Comparison of ENCODE assay signal across 9 mouse cellular contexts in genomic region chr3:96559911-96560850, GRCm38 (mm10). TPM values are rescaled to one million over a fixed set of nuclear protein-coding genes. Genes with fewer than 3 reads are reported as not detected.
DNase-seq lines count a peak whose midpoint lies in the region; ATAC-seq and TF ChIP-seq lines count a peak whose summit lies in the region.
"Had no signal": no experiment of that assay in that cellular context is flagged by ENCODE, and none has a peak within 500 bp of the region (broad histone marks: within the 10 kb centered on the region; RNA-seq: fewer than 3 reads in every experiment).

No protein-coding gene starts in this region.

- ATAC-seq in lung, embryonic 14.5 days (ENCODE audit: insufficient read depth) = no peak
- no peak for ATAC-seq in forebrain, embryonic 15.5 days (replicated peaks)
- ATAC-seq in kidney, embryonic 14.5 days (ENCODE audit: low FRiP score, low TSS enrichment) = no peak
- no peak for ATAC-seq in midbrain, postnatal 0 days (ENCODE audit: low FRiP score)

- H3K27ac ChIP-seq in lung, embryonic 14.5 days (ENCODE audit: low read depth) = peak overlapping the region; percentile 58; the same call in 1 of the 2 replicates
- H3K27ac ChIP-seq in forebrain, embryonic 15.5 days (replicated peaks) = no peak overlapping the region
- H3K27ac ChIP-seq in kidney, embryonic 14.5 days (ENCODE audit: low read depth, low read length) = peak overlapping the region; percentile 26; the same call in 1 of the 2 replicates
- no peak overlapping the region for H3K27ac ChIP-seq in midbrain, postnatal 0 days (ENCODE audit: low read depth, low read length)

- peak overlapping the region; percentile 93 for H3K4me2 ChIP-seq in lung, embryonic 14.5 days
- peak overlapping the region; percentile 75 for H3K4me2 ChIP-seq in forebrain, embryonic 15.5 days (replicated peaks)
- peak overlapping the region; percentile 81 for H3K4me2 ChIP-seq in kidney, embryonic 14.5 days (replicated peaks; ENCODE audit: low read depth, low read length)
- H3K4me2 ChIP-seq in midbrain, postnatal 0 days (ENCODE audit: low read depth, low read length, poor library complexity, severe bottlenecking) = peak overlapping the region; percentile 83

- peaks cover 25% of the 10 kb centered on the region for H3K36me3 ChIP-seq in lung, embryonic 14.5 days (ENCODE audit: insufficient read depth)
- peaks cover 18% of the 10 kb centered on the region for H3K36me3 ChIP-seq in forebrain, embryonic 15.5 days
- H3K36me3 ChIP-seq in kidney, embryonic 14.5 days (ENCODE audit: control insufficient read depth, insufficient read depth, low read length) = peaks cover 24% of the 10 kb centered on the region
- H3K36me3 ChIP-seq in midbrain, postnatal 0 days (ENCODE audit: insufficient read depth, low read length) = peaks cover 17% of the 10 kb centered on the region

- peak overlapping the region; percentile 95 for H3K9ac ChIP-seq in lung, embryonic 14.5 days
- H3K9ac ChIP-seq in forebrain, embryonic 15.5 days (replicated peaks) = no peak overlapping the region; the same call in 1 of the 2 replicates
- peak overlapping the region; percentile 86 for H3K9ac ChIP-seq in kidney, embryonic 14.5 days (ENCODE audit: low read depth, low read length)
- H3K9ac ChIP-seq in midbrain, postnatal 0 days (replicated peaks; ENCODE audit: low read length, poor library complexity, severe bottlenecking) = no peak overlapping the region

- no peaks in the 10 kb centered on the region for H3K9me3 ChIP-seq in lung, embryonic 14.5 days (ENCODE audit: low read depth, low read length)
- H3K9me3 ChIP-seq in forebrain, embryonic 15.5 days = no peaks in the 10 kb centered on the region
- H3K9me3 ChIP-seq in kidney, embryonic 14.5 days (ENCODE audit: control insufficient read depth, low read length) = no peaks in the 10 kb centered on the region
- H3K9me3 ChIP-seq in midbrain, postnatal 0 days (ENCODE audit: low read length) = no peaks in the 10 kb centered on the region

- peak overlapping the region; percentile 77 for H3K4me3 ChIP-seq in lung, embryonic 14.5 days (ENCODE audit: low read depth, low read length)
- H3K4me3 ChIP-seq in forebrain, embryonic 15.5 days = peak overlapping the region; percentile 63
- H3K4me3 ChIP-seq in kidney, embryonic 14.5 days (ENCODE audit: low read length) = peak overlapping the region; percentile 79
- H3K4me3 ChIP-seq in midbrain, postnatal 0 days (ENCODE audit: low read depth, low read length) = peak overlapping the region; percentile 73

- H3K4me1 ChIP-seq in lung, embryonic 14.5 days (ENCODE audit: insufficient read depth) = peaks cover 27% of the 10 kb centered on the region
- peaks cover 56% of the 10 kb centered on the region for H3K4me1 ChIP-seq in forebrain, embryonic 15.5 days
- H3K4me1 ChIP-seq in kidney, embryonic 14.5 days (ENCODE audit: control insufficient read depth, insufficient read depth, low read length) = peaks cover 50% of the 10 kb centered on the region
- peaks cover 14% of the 10 kb centered on the region; the same call in 1 of the 2 replicates for H3K4me1 ChIP-seq in midbrain, postnatal 0 days (ENCODE audit: insufficient read depth, low read length)

- DNase-seq in lung, embryonic 14.5 days = no peak
- no peak for DNase-seq in lung, postnatal 14 days
- no peak for DNase-seq in midbrain, postnatal 0 days (ENCODE audit: low spot score)
- no peak for DNase-seq in urinary bladder, adult 18-20 months (ENCODE audit: low spot score in 2 of 2)
- no peak for DNase-seq in retina, postnatal 1 day
- no peak for DNase-seq in cerebellum, adult 11 months

- no peaks in the 10 kb centered on the region for H3K27me3 ChIP-seq in lung, embryonic 14.5 days (ENCODE audit: insufficient read depth, low read length)
- no peaks in the 10 kb centered on the region for H3K27me3 ChIP-seq in forebrain, embryonic 15.5 days
- no peaks in the 10 kb centered on the region for H3K27me3 ChIP-seq in kidney, embryonic 14.5 days (ENCODE audit: control insufficient read depth, insufficient read depth, low read length)
- no peaks in the 10 kb centered on the region for H3K27me3 ChIP-seq in midbrain, postnatal 0 days (ENCODE audit: insufficient read depth, low read length)

- WGBS in lung, embryonic 14.5 days = 71% methylated on average over 23 of the region's 23 CpGs
- 88% methylated on average over 23 of the region's 23 CpGs for WGBS in forebrain, embryonic 15.5 days
- 78% methylated on average over 23 of the region's 23 CpGs for WGBS in kidney, embryonic 14.5 days
- 90% methylated on average over 23 of the region's 23 CpGs for WGBS in midbrain, postnatal 0 days

- TF ChIP-seq CTCF in lung, embryonic 14.5 days (IDR thresholded peaks at IDR 0.05; ENCODE audit: low read depth) = no peak
- TF ChIP-seq CTCF in midbrain, postnatal 0 days (IDR thresholded peaks at IDR 0.05) = no peak

RNA-seq across cellular contexts. Expression of gene Txnip, which starts 2.4 kb away (rescaled TPM):
- polyA plus RNA-seq in lung, embryonic 14.5 days (2014; fragmentation: Nextera tagmentation; extraction: Ambion mirVana) = 77.2 and 96.5 TPM in 2 replicates
- polyA plus RNA-seq in forebrain, embryonic 15.5 days (2015; fragmentation: Nextera tagmentation; extraction: Ambion mirVana) = 68.4 and 69.3 TPM in 2 replicates
- polyA plus RNA-seq in kidney, embryonic 14.5 days (2014; fragmentation: Nextera tagmentation; extraction: Ambion mirVana) = 91.1 and 148 TPM in 2 replicates
- total RNA-seq in midbrain, postnatal 0 days (2014; rRNA removed) = 145 and 222 TPM in 2 replicates
- polyA plus RNA-seq in midbrain, postnatal 0 days (2015; fragmentation: Nextera tagmentation; extraction: Ambion mirVana) = 108 and 116 TPM in 2 replicates

RNA-seq across cellular contexts. Expression of gene Gm16253, which starts 16.6 kb away (rescaled TPM):
- 0.89 and 1.2 TPM in 2 replicates for polyA plus RNA-seq in lung, embryonic 14.5 days (2014; fragmentation: Nextera tagmentation; extraction: Ambion mirVana)
- 0.92 and 2.0 TPM in 2 replicates for polyA plus RNA-seq in forebrain, embryonic 15.5 days (2015; fragmentation: Nextera tagmentation; extraction: Ambion mirVana)
- polyA plus RNA-seq in kidney, embryonic 14.5 days (2014; fragmentation: Nextera tagmentation; extraction: Ambion mirVana) = 0.72 and 1.3 TPM in 2 replicates
- not detected in 2 replicates for total RNA-seq in midbrain, postnatal 0 days (2014; rRNA removed)
- polyA plus RNA-seq in midbrain, postnatal 0 days (2015; fragmentation: Nextera tagmentation; extraction: Ambion mirVana) = 0.52 TPM in 1 of 2 replicates, not detected in the other
- polyA plus RNA-seq: large intestine, adult 2 months had no signal

RNA-seq across cellular contexts. Expression of gene Polr3gl, which starts 33.8 kb away (rescaled TPM):
- polyA plus RNA-seq in lung, embryonic 14.5 days (2014; fragmentation: Nextera tagmentation; extraction: Ambion mirVana) = 17.8 and 22.9 TPM in 2 replicates
- 42.4 and 45.3 TPM in 2 replicates for polyA plus RNA-seq in forebrain, embryonic 15.5 days (2015; fragmentation: Nextera tagmentation; extraction: Ambion mirVana)
- 18.0 and 22.3 TPM in 2 replicates for polyA plus RNA-seq in kidney, embryonic 14.5 days (2014; fragmentation: Nextera tagmentation; extraction: Ambion mirVana)
- total RNA-seq in midbrain, postnatal 0 days (2014; rRNA removed) = 13.2 and 16.2 TPM in 2 replicates
- 29.4 and 32.0 TPM in 2 replicates for polyA plus RNA-seq in midbrain, postnatal 0 days (2015; fragmentation: Nextera tagmentation; extraction: Ambion mirVana)

RNA-seq across cellular contexts. Expression of gene Hfe2, which starts 35.2 kb away (rescaled TPM):
- 0.20 and 0.35 TPM in 2 replicates for polyA plus RNA-seq in lung, embryonic 14.5 days (2014; fragmentation: Nextera tagmentation; extraction: Ambion mirVana)
- 0.43 and 0.82 TPM in 2 replicates for polyA plus RNA-seq in forebrain, embryonic 15.5 days (2015; fragmentation: Nextera tagmentation; extraction: Ambion mirVana)
- polyA plus RNA-seq in kidney, embryonic 14.5 days (2014; fragmentation: Nextera tagmentation; extraction: Ambion mirVana) = 0.20 and 0.30 TPM in 2 replicates
- 2.0 and 2.1 TPM in 2 replicates for total RNA-seq in midbrain, postnatal 0 days (2014; rRNA removed)
- 2.0 and 2.7 TPM in 2 replicates for polyA plus RNA-seq in midbrain, postnatal 0 days (2015; fragmentation: Nextera tagmentation; extraction: Ambion mirVana)

RNA-seq across cellular contexts. Expression of gene Ankrd34a, which starts 36.3 kb away (rescaled TPM):
- 2.0 and 2.5 TPM in 2 replicates for polyA plus RNA-seq in lung, embryonic 14.5 days (2014; fragmentation: Nextera tagmentation; extraction: Ambion mirVana)
- 12.5 and 13.4 TPM in 2 replicates for polyA plus RNA-seq in forebrain, embryonic 15.5 days (2015; fragmentation: Nextera tagmentation; extraction: Ambion mirVana)
- 1.8 and 2.4 TPM in 2 replicates for polyA plus RNA-seq in kidney, embryonic 14.5 days (2014; fragmentation: Nextera tagmentation; extraction: Ambion mirVana)
- total RNA-seq in midbrain, postnatal 0 days (2014; rRNA removed) = 21.5 and 32.7 TPM in 2 replicates
- polyA plus RNA-seq in midbrain, postnatal 0 days (2015; fragmentation: Nextera tagmentation; extraction: Ambion mirVana) = 16.3 and 21.0 TPM in 2 replicates

Comparison
In these comparisons a context has a peak if more than half of its experiments do, and no peak if none do; other contexts are left out.
1. H3K27ac ChIP-seq: peak in lung, embryonic 14.5 days (single experiment) and kidney, embryonic 14.5 days (single experiment); none in forebrain, embryonic 15.5 days (single experiment) and midbrain, postnatal 0 days (single experiment).
2. H3K9ac ChIP-seq: peak in lung, embryonic 14.5 days (single experiment) and kidney, embryonic 14.5 days (single experiment); none in forebrain, embryonic 15.5 days (single experiment) and midbrain, postnatal 0 days (single experiment).
3. Peak in every context shown above with its lines, with median percentiles within 50 percentile points of each other: H3K4me2 ChIP-seq and H3K4me3 ChIP-seq.